Mouse (Mus musculus) G1E (cell line): ENCODE results near the gene Ccl27b.
"Not testable (repeated sequence)": the region's sequence is repeated elsewhere in the genome, so short reads cannot be mapped to it uniquely, and the experiment has no call there.

ENCODE experiments used
- CTCF ChIP-seq: IDR thresholded peaks from 2 replicates; pipeline ENCODE4 v1.5.1; 2012; ENCODE audit warnings: low read depth, low read length, inconsistent platforms, mixed read lengths
- GATA1 ChIP-seq: IDR thresholded peaks from 2 replicates; pipeline ENCODE4 v1.6.1; 2012; ENCODE audit warnings: borderline replicate concordance, low read length, inconsistent platforms, mixed read lengths
- POLR2AphosphoS5 ChIP-seq: IDR thresholded peaks from 2 replicates; pipeline ENCODE4 v1.6.1; 2012; ENCODE audit warnings: low read depth, low read length, inconsistent platforms; ENCODE audit not compliant: insufficient replicate concordance

DNA sequence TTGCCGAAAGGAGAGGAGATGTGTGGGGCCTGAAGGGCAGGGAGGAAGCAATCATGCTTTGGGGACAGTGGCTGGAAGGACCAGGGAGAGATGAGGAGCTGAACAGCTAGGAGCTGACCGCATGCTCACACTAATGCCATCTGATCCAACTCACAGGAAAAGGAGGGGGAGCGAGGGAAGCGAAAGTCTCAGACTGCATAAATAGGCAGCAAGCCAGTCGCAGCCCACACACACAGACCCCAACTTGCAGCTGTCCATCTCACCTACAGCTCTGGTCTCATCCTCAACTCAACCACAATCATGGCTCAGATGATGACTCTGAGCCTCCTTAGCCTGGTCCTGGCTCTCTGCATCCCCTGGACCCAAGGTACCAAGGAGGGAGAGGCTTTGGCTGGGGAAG is 43.2 kb upstream of the Ccl27b start, which contains the start of gene Gm10591:
- TF ChIP-seq CTCF, GATA1, POLR2AphosphoS5: not testable (repeated sequence)
